Mouse (Mus musculus) liver, embryonic 13.5 days (tissue): ENCODE measurements around the gene Rapgef5. TPM values are rescaled to one million over a fixed set of nuclear protein-coding genes. Genes with fewer than 3 reads are reported as not detected.

ENCODE experiments used
- ATAC-seq: fragments of 200-750 bp; cut with Nextera tagmentation; 2 replicates; pipeline ENCODE4 v1.8.0; 2017; ENCODE audit warnings: low read depth, mild to moderate bottlenecking, moderate number of reproducible peaks, moderate library complexity
- DNase-seq: peaks from one replicate; pipeline ENCODE4 v3.0.0; 2022
- H3K27ac ChIP-seq: fragments of 300-500 bp; sonication (generic); 2 replicates; pipeline ENCODE4 v1.5.1; 2015; ENCODE audit warnings: moderate library complexity, mild to moderate bottlenecking, inconsistent platforms
- H3K27me3 ChIP-seq: fragments of 300-500 bp; sonication (generic); 2 replicates; pipeline ENCODE4 v1.6.1; 2015; ENCODE audit warnings: mild to moderate bottlenecking, inconsistent platforms
- H3K36me3 ChIP-seq: fragments of 300-500 bp; sonication (generic); 2 replicates; pipeline ENCODE4 v1.6.1; 2015; ENCODE audit warnings: mild to moderate bottlenecking, inconsistent platforms
- H3K4me1 ChIP-seq: fragments of 300-500 bp; sonication (generic); replicated peaks from 2 replicates; pipeline ENCODE4 v1.6.1; 2015; ENCODE audit warnings: inconsistent platforms
- H3K4me2 ChIP-seq: fragments of 300-500 bp; sonication (generic); 2 replicates; pipeline ENCODE4 v1.6.1; 2015; ENCODE audit warnings: inconsistent platforms, mild to moderate bottlenecking, moderate library complexity
- H3K4me3 ChIP-seq: fragments of 300-500 bp; sonication (generic); replicated peaks from 2 replicates; pipeline ENCODE4 v1.5.1; 2015; ENCODE audit warnings: mild to moderate bottlenecking, inconsistent platforms
- H3K9ac ChIP-seq: fragments of 300-500 bp; sonication (generic); 2 replicates; pipeline ENCODE4 v1.6.1; 2015; ENCODE audit warnings: mild to moderate bottlenecking, inconsistent platforms
- H3K9me3 ChIP-seq: fragments of 300-500 bp; sonication (generic); replicated peaks from 2 replicates; pipeline ENCODE4 v1.6.1; 2016; ENCODE audit warnings: inconsistent platforms
- WGBS: fragments of 180-500 bp; shearing (Covaris S2); methylation state at CpG from one replicate; pipeline ENCODE4 v1.1.7; 2015; ENCODE audit not compliant: insufficient replicate concordance; 5-methylcytosine and 5-hydroxymethylcytosine counted together
- polyA plus RNA-seq: library from polyadenylated mRNA; unstranded; fragments of >200 nt; fragmentation: Nextera tagmentation; extraction: Ambion mirVana; gene quantifications from 2 replicates; pipeline ENCODE4 v1.2.1, GENCODE M21; 2015

Rapgef5 gene
- polyA plus RNA-seq, 1 experiment from 2014 or later: 1.3 TPM

GRCm38 (mm10) chr12:117808355-117809326 lies 292.4 kb downstream of the Rapgef5 start:
- H3K4me2 ChIP-seq: no peak overlapping the region
- H3K27me3 ChIP-seq: peaks cover 9% of the 10 kb centered on the region; the same call in 1 of the 2 replicates
- WGBS: 55% methylated on average over 17 of the region's 17 CpGs
- H3K4me1 ChIP-seq: peaks cover 4% of the 10 kb centered on the region; the same call in 1 of the 2 replicates
- H3K9me3 ChIP-seq: no peaks in the 10 kb centered on the region
- no peak for ATAC-seq
- H3K9ac ChIP-seq: no peak overlapping the region
- H3K36me3 ChIP-seq: no peaks in the 10 kb centered on the region
- no peak for DNase-seq
- no peak overlapping the region for H3K27ac ChIP-seq
- H3K4me3 ChIP-seq: no peak overlapping the region
